Mouse (Mus musculus) C2C12 (cell line): ENCODE data around the gene Eya4. TPM values are rescaled to one million over a fixed set of nuclear protein-coding genes. Genes with fewer than 3 reads are reported as not detected.

ENCODE experiments used
- H3K27me3 ChIP-seq: one replicate; pipeline ENCODE4 v1.6.1; 2011; ENCODE audit not compliant: control insufficient read depth, insufficient read depth, insufficient read length
- H3K36me3 ChIP-seq: one replicate; pipeline ENCODE4 v1.6.1; 2011; ENCODE audit not compliant: control insufficient read depth, insufficient read depth
- H3K4me3 ChIP-seq: one replicate; pipeline ENCODE4 v1.5.1; 2011; ENCODE audit warnings: mild to moderate bottlenecking, control low read depth; ENCODE audit not compliant: poor library complexity, insufficient read depth, severe bottlenecking
- H3K79me2 ChIP-seq: one replicate; pipeline ENCODE4 v1.6.1; 2011; ENCODE audit not compliant: control insufficient read depth, insufficient read depth
- H3K79me3 ChIP-seq: one replicate; pipeline ENCODE4 v1.6.1; 2011; ENCODE audit warnings: low read depth, control low read depth
- H3ac ChIP-seq: one replicate; pipeline ENCODE3; 2011; ENCODE audit warnings: low read depth; ENCODE audit not compliant: control insufficient read depth, insufficient read length
- CEBPB ChIP-seq: IDR thresholded peaks from one replicate; pipeline ENCODE4 v1.6.1; 2011; ENCODE audit warnings: low read depth, mild to moderate bottlenecking, control low read depth, moderate library complexity
- CTCF ChIP-seq: IDR thresholded peaks from one replicate; pipeline ENCODE4 v1.5.1; 2011; ENCODE audit not compliant: control insufficient read depth, insufficient read depth, insufficient read length
- FOSL1 ChIP-seq: IDR thresholded peaks from one replicate; pipeline ENCODE4 v1.8.0; 2011; ENCODE audit warnings: mild to moderate bottlenecking, low read length; ENCODE audit not compliant: poor library complexity, insufficient read depth, severe bottlenecking
- MAX ChIP-seq: IDR thresholded peaks from one replicate; pipeline ENCODE4 v1.6.1; 2011; ENCODE audit warnings: mild to moderate bottlenecking, control low read depth
- MYOD1 ChIP-seq: IDR thresholded peaks from one replicate; pipeline ENCODE4 v1.6.1; 2011; ENCODE audit warnings: low read depth; ENCODE audit not compliant: control insufficient read depth, insufficient read length
- MYOG ChIP-seq: IDR thresholded peaks from one replicate; pipeline ENCODE4 v1.6.1; 2011; ENCODE audit not compliant: control insufficient read depth, insufficient read length; ENCODE audit errors: extremely low read depth
- USF1 ChIP-seq: IDR thresholded peaks from one replicate; pipeline ENCODE4 v1.6.1; 2011; ENCODE audit warnings: low read depth, mild to moderate bottlenecking, control low read depth, moderate library complexity
- polyA plus RNA-seq: library from polyadenylated mRNA; unstranded; fragments of >200 nt; fragmentation: generic; extraction: Trizol; gene quantifications from one replicate; pipeline ENCODE4 v1.2.1, GENCODE M21; 2012; ENCODE audit warnings: missing spikeins

Gene Eya4
- polyA plus RNA-seq, 1 experiment: 6.2 TPM

GRCm38 (mm10) chr10:23349392-23350010 is 1.1 kb downstream of the Eya4 start:
- H3K79me2 ChIP-seq: peaks cover 48% of the 10 kb centered on the region
- peak overlapping the region; percentile 57 for H3K4me3 ChIP-seq
- H3K79me3 ChIP-seq: peaks cover 13% of the 10 kb centered on the region
- no peak for TF ChIP-seq FOSL1
- TF ChIP-seq CEBPB: no peak
- no peak for TF ChIP-seq MAX
- no peak for TF ChIP-seq MYOG
- no peak for TF ChIP-seq CTCF
- no peak for TF ChIP-seq USF1
- H3K36me3 ChIP-seq: no peaks in the 10 kb centered on the region
- H3ac ChIP-seq: peak overlapping the region; percentile 93
- H3K27me3 ChIP-seq: no peaks in the 10 kb centered on the region

GRCm38 (mm10) chr10:23348893-23349391 is 1.6 kb downstream of the Eya4 start:
- Histone ChIP-seq H3K4me3 (peak overlapping the region; percentile 57), H3K79me3 (peaks cover 16% of the 10 kb centered on the region), H3K79me2 (peaks cover 54% of the 10 kb centered on the region), H3K27me3 (no peaks in the 10 kb centered on the region), H3K36me3 (no peaks in the 10 kb centered on the region), H3ac (peak overlapping the region; percentile 93)
- TF ChIP-seq USF1 (no peak), CTCF (no peak), MYOG (no peak), CEBPB (no peak), FOSL1 (no peak), MAX (no peak), MYOD1 (no peak)

- Histone ChIP-seq H3K27me3 (no peaks in the 10 kb centered on the region), H3K36me3 (no peaks in the 10 kb centered on the region), H3K4me3 (peak overlapping the region; percentile 57), H3ac (peak overlapping the region; percentile 93), H3K79me3 (peaks cover 18% of the 10 kb centered on the region), H3K79me2 (peaks cover 61% of the 10 kb centered on the region)
- no peak for TF ChIP-seq USF1
- no peak for TF ChIP-seq CTCF
- TF ChIP-seq CEBPB: no peak
- no peak for TF ChIP-seq MAX
- no peak for TF ChIP-seq MYOD1
- TF ChIP-seq FOSL1: no peak
- TF ChIP-seq MYOG: no peak
Measured at GRCm38 (mm10) chr10:23348101-23348892, 2.3 kb downstream of the Eya4 start.

GRCm38 (mm10) chr10:23337250-23337649 is 13.3 kb downstream of the Eya4 start:
- Histone ChIP-seq H3K79me3 (peaks cover 2% of the 10 kb centered on the region), H3K79me2 (peaks cover 28% of the 10 kb centered on the region), H3K4me3 (no peak overlapping the region), H3K36me3 (no peaks in the 10 kb centered on the region), H3K27me3 (no peaks in the 10 kb centered on the region), H3ac (no peak overlapping the region)
- TF ChIP-seq MAX (no peak), CTCF (no peak), MYOG (no peak), CEBPB (no peak), FOSL1 (no peak), MYOD1 (no peak), USF1 (no peak)

GRCm38 (mm10) chr10:23332768-23333167 is 17.8 kb downstream of the Eya4 start:
- Histone ChIP-seq H3K4me3 (no peak overlapping the region), H3K36me3 (no peaks in the 10 kb centered on the region), H3K79me2 (peaks cover 28% of the 10 kb centered on the region), H3K27me3 (no peaks in the 10 kb centered on the region), H3K79me3 (peaks cover 2% of the 10 kb centered on the region), H3ac (no peak overlapping the region)
- TF ChIP-seq CTCF (no peak), USF1 (no peak), MAX (no peak), MYOG (no peak), FOSL1 (no peak)
